Mouse (Mus musculus) hindbrain, embryonic 15.5 days (tissue): ENCODE data around the gene Rbp7. TPM values are rescaled to one million over a fixed set of nuclear protein-coding genes. Genes with fewer than 3 reads are reported as not detected.

Experiments
- ATAC-seq: fragments of 200-750 bp; cut with Nextera tagmentation; 2 replicates; pipeline ENCODE4 v1.8.0; 2017; ENCODE audit warnings: low read depth, moderate number of reproducible peaks, moderate TSS enrichment; ENCODE audit not compliant: low FRiP score
- H3K27ac ChIP-seq: fragments of 300-500 bp; sonication (generic); replicated peaks from 2 replicates; pipeline ENCODE4 v1.5.1; 2015; ENCODE audit warnings: mild to moderate bottlenecking, inconsistent platforms
- H3K27me3 ChIP-seq: fragments of 300-500 bp; sonication (generic); 2 replicates; pipeline ENCODE4 v1.6.1; 2015; ENCODE audit warnings: control low read depth, inconsistent platforms
- H3K36me3 ChIP-seq: fragments of 300-500 bp; sonication (generic); 2 replicates; pipeline ENCODE4 v1.6.1; 2015; ENCODE audit warnings: control low read depth, inconsistent platforms
- H3K4me1 ChIP-seq: fragments of 300-500 bp; sonication (generic); replicated peaks from 2 replicates; pipeline ENCODE4 v1.6.1; 2015; ENCODE audit warnings: control low read depth, inconsistent platforms
- H3K4me2 ChIP-seq: fragments of 300-500 bp; sonication (generic); 2 replicates; pipeline ENCODE4 v1.6.1; 2015; ENCODE audit warnings: moderate library complexity, mild to moderate bottlenecking, inconsistent platforms
- H3K4me3 ChIP-seq: fragments of 300-500 bp; sonication (generic); 2 replicates; pipeline ENCODE4 v1.5.1; 2015; ENCODE audit warnings: mild to moderate bottlenecking, inconsistent platforms
- H3K9ac ChIP-seq: fragments of 300-500 bp; sonication (generic); 2 replicates; pipeline ENCODE4 v1.6.1; 2015; ENCODE audit warnings: inconsistent platforms
- H3K9me3 ChIP-seq: fragments of 300-500 bp; sonication (generic); 2 replicates; pipeline ENCODE4 v1.6.1; 2016; ENCODE audit warnings: control low read depth, inconsistent platforms
- WGBS: fragments of 180-500 bp; shearing (Covaris S2); methylation state at CpG from one replicate; pipeline ENCODE4 v1.1.7; 2015; 5-methylcytosine and 5-hydroxymethylcytosine counted together
- polyA plus RNA-seq: library from polyadenylated mRNA; unstranded; fragments of >200 nt; fragmentation: Nextera tagmentation; extraction: Ambion mirVana; gene quantifications from 2 replicates; pipeline ENCODE4 v1.2.1, GENCODE M21; 2015

Rbp7 gene
- polyA plus RNA-seq, 1 experiment from 2014 or later, result not detected

- ATAC-seq, result no peak
- Histone ChIP-seq H3K36me3 (peaks cover 5% of the 10 kb centered on the region; the same call in 1 of the 2 replicates), H3K9me3 (no peaks in the 10 kb centered on the region), H3K27ac (no peak overlapping the region), H3K9ac (no peak overlapping the region), H3K4me1 (peaks cover 46% of the 10 kb centered on the region), H3K4me3 (no peak overlapping the region), H3K4me2 (no peak overlapping the region), H3K27me3 (no peaks in the 10 kb centered on the region)
- whole genome bisulfite sequencing, result 84% methylated on average over 12 of the region's 12 CpGs
Measured at GRCm38 (mm10) chr4:149400878-149401590, 53.7 kb downstream of the Rbp7 start.

Other genes starting within 250 kb of the Rbp7 start
- 123 and 135 TPM in 2 replicates for gene Kif1b, start 147.3 kb downstream of the Rbp7 start, polyA plus RNA-seq
- gene Ube4b, start 28.2 kb downstream of the Rbp7 start, polyA plus RNA-seq, result 57.5 and 63.6 TPM in 2 replicates
- gene Tmem274, start 22.4 kb upstream of the Rbp7 start, polyA plus RNA-seq, result 0.37 and 0.52 TPM in 2 replicates
- 8.8 and 9.3 TPM in 2 replicates for gene Nmnat1, start 30.2 kb upstream of the Rbp7 start, polyA plus RNA-seq
- 39.4 and 40.8 TPM in 2 replicates for gene Lzic, start 30.3 kb upstream of the Rbp7 start, polyA plus RNA-seq
- 101 and 105 TPM in 2 replicates for gene Ctnnbip1, start 63.3 kb upstream of the Rbp7 start, polyA plus RNA-seq
- 178 and 198 TPM in 2 replicates for gene Clstn1, start 131.5 kb upstream of the Rbp7 start, polyA plus RNA-seq
- gene Pik3cd, start 247.6 kb upstream of the Rbp7 start, polyA plus RNA-seq, result 15.3 and 16.6 TPM in 2 replicates